Comparison of ENCODE assay signal across 19 mouse cellular contexts in the genomic region with DNA sequence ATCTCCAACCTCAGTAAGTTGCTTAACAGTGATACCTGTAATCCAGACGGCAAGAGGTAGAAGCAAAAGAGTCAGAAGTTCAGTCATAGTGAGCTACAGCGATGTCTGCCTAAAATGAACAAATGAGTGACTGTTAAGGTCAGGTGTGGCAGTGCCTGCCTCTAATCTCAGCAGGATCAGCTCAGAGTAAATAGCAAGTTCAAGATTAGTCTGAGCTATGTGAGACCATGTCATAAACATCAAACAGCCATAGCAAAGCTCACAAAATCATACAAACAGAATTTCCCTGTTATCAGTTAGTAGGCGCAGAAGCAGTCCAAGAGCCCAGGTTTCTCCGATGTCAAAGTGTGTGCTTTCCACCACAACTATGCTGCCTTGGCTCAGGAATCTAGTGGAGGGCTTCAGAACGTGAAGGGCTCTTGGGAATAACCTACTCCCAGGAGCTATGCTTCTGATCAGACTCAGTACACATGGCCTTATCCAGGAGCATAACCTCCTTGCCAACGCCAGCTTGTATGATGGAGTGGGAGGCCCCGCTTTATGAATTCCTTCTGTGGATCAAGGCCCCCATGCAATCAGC. TPM values are rescaled to one million over a fixed set of nuclear protein-coding genes. Genes with fewer than 3 reads are reported as not detected.
A peak's percentile ranks its signal among the peaks of the same experiment; 100 is the strongest.
DNase-seq lines count a peak whose midpoint lies in the region; ATAC-seq and TF ChIP-seq lines count a peak whose summit lies in the region.
"Had no signal": no experiment of that assay in that cellular context is flagged by ENCODE, and none has a peak within 500 bp of the region (broad histone marks: within the 10 kb centered on the region; RNA-seq: fewer than 3 reads in every experiment).

No protein-coding gene starts in this region.

- no peak overlapping the region for H3K9ac ChIP-seq in heart, postnatal 0 days (replicated peaks; ENCODE audit: low read depth, low read length)
- H3K9ac ChIP-seq in lung, postnatal 0 days (replicated peaks; ENCODE audit: low read depth), result no peak overlapping the region
- no peak overlapping the region for H3K9ac ChIP-seq in midbrain, embryonic 13.5 days (replicated peaks)
- H3K9ac ChIP-seq: forebrain, embryonic 13.5 days; forebrain, postnatal 0 days; heart, embryonic 12.5 days; hindbrain, embryonic 13.5 days had no signal

- 69% methylated on average over 7 of the region's 7 CpGs for WGBS in heart, postnatal 0 days
- WGBS in lung, adult 2 months, result 63% methylated on average over 7 of the region's 7 CpGs
- 49% methylated on average over 7 of the region's 7 CpGs for WGBS in lung, postnatal 0 days
- 92% methylated on average over 7 of the region's 7 CpGs for WGBS in midbrain, embryonic 13.5 days

- no peaks in the 10 kb centered on the region for H3K36me3 ChIP-seq in heart, postnatal 0 days (replicated peaks; ENCODE audit: control insufficient read depth, insufficient read depth, low read length)
- H3K36me3 ChIP-seq in lung, postnatal 0 days (ENCODE audit: insufficient read depth, low read length), result no peaks in the 10 kb centered on the region
- H3K36me3 ChIP-seq in midbrain, embryonic 13.5 days, result no peaks in the 10 kb centered on the region
- H3K36me3 ChIP-seq: embryonic facial prominence, embryonic 10.5 days; heart, embryonic 12.5 days; hindbrain, embryonic 13.5 days had no signal

- no peak for TF ChIP-seq EP300 in heart, postnatal 0 days (IDR thresholded peaks at IDR 0.05; ENCODE audit: low read depth)
- peak; percentile 93 for TF ChIP-seq EP300 in lung, postnatal 0 days (IDR thresholded peaks at IDR 0.05)

- no peak for TF ChIP-seq CTCF in heart, postnatal 0 days (IDR thresholded peaks at IDR 0.05; ENCODE audit: low read depth)
- no peak for TF ChIP-seq CTCF in lung, adult 2 months (IDR thresholded peaks at IDR 0.05; ENCODE audit: insufficient read depth, low read length)
- no peak for TF ChIP-seq CTCF in lung, postnatal 0 days (IDR thresholded peaks at IDR 0.05)

- intact Hi-C loops in heart, postnatal 10 days (cut with DNase I), result no loop called here

- no peaks in the 10 kb centered on the region for H3K4me1 ChIP-seq in heart, postnatal 0 days (ENCODE audit: control insufficient read depth, insufficient read depth)
- H3K4me1 ChIP-seq in lung, adult 2 months (ENCODE audit: control insufficient read depth, insufficient read depth, low read length), result peaks cover 2% of the 10 kb centered on the region; the same call in 1 of the 2 replicates
- no peaks in the 10 kb centered on the region; the same call in 1 of the 2 replicates for H3K4me1 ChIP-seq in lung, postnatal 0 days (ENCODE audit: insufficient read depth, low read depth, low read length)
- H3K4me1 ChIP-seq in midbrain, embryonic 13.5 days (replicated peaks), result no peaks in the 10 kb centered on the region
- H3K4me1 ChIP-seq: embryonic facial prominence, embryonic 10.5 days; forebrain, embryonic 13.5 days; hindbrain, embryonic 13.5 days had no signal

- H3K9me3 ChIP-seq in heart, postnatal 0 days (replicated peaks; ENCODE audit: control insufficient read depth, low read length), result no peaks in the 10 kb centered on the region
- H3K9me3 ChIP-seq in lung, postnatal 0 days (ENCODE audit: low read length), result no peaks in the 10 kb centered on the region
- H3K9me3 ChIP-seq in midbrain, embryonic 13.5 days, result peaks cover 5% of the 10 kb centered on the region; the same call in 1 of the 2 replicates
- H3K9me3 ChIP-seq: forebrain, embryonic 13.5 days; hindbrain, embryonic 13.5 days had no signal

- DNase-seq in heart, postnatal 0 days (ENCODE audit: low spot score), result no peak
- DNase-seq in heart, postnatal 10 days, result no peak
- peak; percentile 49 for DNase-seq in lung, adult 2 months
- DNase-seq in lung, postnatal 0 days (ENCODE audit: low spot score), result peak; percentile 92
- peak; percentile 73 for DNase-seq in lung, postnatal 36 days
- DNase-seq in urinary bladder, postnatal 10 days (ENCODE audit: low spot score), result no peak
- no peak for DNase-seq in kidney, postnatal 14 days
- DNase-seq: adrenal gland, adult 8-10 months; adrenal gland, postnatal 36 days; cerebellum, adult 2 months; cerebellum, postnatal 10 days; forebrain, postnatal 0 days; gastrocnemius, postnatal 14 days had no signal

- H3K27me3 ChIP-seq in heart, postnatal 0 days (ENCODE audit: control insufficient read depth, insufficient read depth, low read length), result no peaks in the 10 kb centered on the region
- H3K27me3 ChIP-seq in lung, postnatal 0 days (replicated peaks; ENCODE audit: insufficient read depth, low read length), result no peaks in the 10 kb centered on the region
- no peaks in the 10 kb centered on the region for H3K27me3 ChIP-seq in midbrain, embryonic 13.5 days
- H3K27me3 ChIP-seq: forebrain, embryonic 13.5 days; heart, embryonic 12.5 days; hindbrain, embryonic 13.5 days; Patski had no signal

- no peak for TF ChIP-seq POLR2A in lung, adult 2 months (IDR thresholded peaks at IDR 0.05; ENCODE audit: borderline replicate concordance, extremely low read depth, low read depth, low read length)

- H3K4me2 ChIP-seq in heart, postnatal 0 days (ENCODE audit: low read depth, low read length), result no peak overlapping the region
- 0 out of 2 replicates have a peak overlapping the region, but pooled peaks have one; percentile 14 for H3K4me2 ChIP-seq in lung, postnatal 0 days (replicated peaks; ENCODE audit: low read depth, low read length)
- no peak overlapping the region for H3K4me2 ChIP-seq in midbrain, embryonic 13.5 days (replicated peaks)
- H3K4me2 ChIP-seq: forebrain, embryonic 13.5 days; heart, embryonic 12.5 days; hindbrain, embryonic 13.5 days had no signal

- peak; percentile 24; the same call in 1 of the 2 replicates for ATAC-seq in heart, postnatal 0 days (ENCODE audit: insufficient read depth, low read depth)
- ATAC-seq in lung, postnatal 0 days, result peak; percentile 97
- no peak for ATAC-seq in midbrain, embryonic 13.5 days
- ATAC-seq: forebrain, embryonic 13.5 days; forebrain, postnatal 0 days; Patski had no signal

- no peak overlapping the region for H3K27ac ChIP-seq in heart, postnatal 0 days (ENCODE audit: low read depth)
- peak overlapping the region; percentile 62 for H3K27ac ChIP-seq in lung, postnatal 0 days (ENCODE audit: low read length)
- no peak overlapping the region for H3K27ac ChIP-seq in midbrain, embryonic 13.5 days
- H3K27ac ChIP-seq: embryonic facial prominence, embryonic 10.5 days; forebrain, embryonic 13.5 days; hindbrain, embryonic 13.5 days had no signal

- no peak overlapping the region for H3K4me3 ChIP-seq in heart, postnatal 0 days (ENCODE audit: low read depth, low read length)
- H3K4me3 ChIP-seq in lung, adult 2 months (replicated peaks; ENCODE audit: extremely low read depth, low read depth, low read length), result no peak overlapping the region
- H3K4me3 ChIP-seq in lung, postnatal 0 days (ENCODE audit: low read depth, low read length), result no peak overlapping the region
- H3K4me3 ChIP-seq in midbrain, embryonic 13.5 days (replicated peaks), result no peak overlapping the region
- H3K4me3 ChIP-seq: embryonic facial prominence, embryonic 10.5 days; forebrain, embryonic 13.5 days; heart, embryonic 12.5 days; hindbrain, embryonic 13.5 days had no signal

RNA-seq across cellular contexts. Expression of a gene that starts 9.7 kb away (rescaled TPM):
- 26.8 and 37.8 TPM in 2 replicates for total RNA-seq in heart, postnatal 0 days (2014; rRNA removed; ENCODE audit: low replicate concordance)
- polyA plus RNA-seq in heart, postnatal 0 days (2015; fragmentation: Nextera tagmentation; extraction: Ambion mirVana), result 5.9 and 8.4 TPM in 2 replicates
- 10 to 100 TPM; 43.6 to 61.0 TPM for total RNA-seq in heart, postnatal 10 days (2021)
- 35.1 and 37.7 TPM in 2 replicates for polyA plus RNA-seq in lung, adult 2 months (2012; rRNA removed)
- polyA plus RNA-seq in lung, postnatal 0 days (2015; fragmentation: Nextera tagmentation; extraction: Ambion mirVana), result 17.5 and 20.9 TPM in 2 replicates
- polyA plus RNA-seq in midbrain, embryonic 13.5 days (2015; fragmentation: Nextera tagmentation; extraction: Ambion mirVana), result 14.1 and 18.5 TPM in 2 replicates

Comparison
In these comparisons a context has a peak if more than half of its experiments do, and no peak if none do; other contexts are left out.
1. DNase-seq: peak in lung, adult 2 months (single experiment), lung, postnatal 0 days (single experiment) and lung, postnatal 36 days (single experiment); none in heart, postnatal 0 days (single experiment), heart, postnatal 10 days (0 of 2), urinary bladder, postnatal 10 days (single experiment) and kidney, postnatal 14 days (single experiment).